Mouse (Mus musculus): ENCODE results near the gene Slc13a4. TPM values are rescaled to one million over a fixed set of nuclear protein-coding genes. Genes with fewer than 3 reads are reported as not detected.

Gene Slc13a4
- total RNA-seq (2021) = 10 to 100 TPM; 10.5 TPM

GRCm38 (mm10) chr6:35308037-35308436 lies at the start of gene Slc13a4:
Gene Slc13a4, minus strand, starts transcription at chr6:35308131.
- intact Hi-C loops (cut with DNase I) = no loop called here
- peak in 1 of 2 experiments; percentile 51 for DNase-seq (ENCODE audit: extremely low spot score in 1 of 2, low spot score in 2 of 2)

GRCm38 (mm10) chr6:35355320-35355719 lies 47.4 kb upstream of the Slc13a4 start:
- no peak for DNase-seq (ENCODE audit: extremely low spot score in 1 of 2, low spot score in 2 of 2)

GRCm38 (mm10) chr6:35354622-35354998 lies 46.7 kb upstream of the Slc13a4 start:
- peak in 1 of 2 experiments; percentile 37 for DNase-seq (ENCODE audit: extremely low spot score in 1 of 2, low spot score in 2 of 2)
- intact Hi-C loops (cut with DNase I) = no loop called here

More at GRCm38 (mm10) chr6:35355320-35355719, 47.4 kb upstream of the Slc13a4 start:
- intact Hi-C loops (cut with DNase I) = no loop called here

GRCm38 (mm10) chr6:35353846-35354621 lies 46.1 kb upstream of the Slc13a4 start:
- intact Hi-C loops (cut with DNase I) = no loop called here
- DNase-seq (ENCODE audit: extremely low spot score in 1 of 2, low spot score in 2 of 2) = no peak

DNA sequence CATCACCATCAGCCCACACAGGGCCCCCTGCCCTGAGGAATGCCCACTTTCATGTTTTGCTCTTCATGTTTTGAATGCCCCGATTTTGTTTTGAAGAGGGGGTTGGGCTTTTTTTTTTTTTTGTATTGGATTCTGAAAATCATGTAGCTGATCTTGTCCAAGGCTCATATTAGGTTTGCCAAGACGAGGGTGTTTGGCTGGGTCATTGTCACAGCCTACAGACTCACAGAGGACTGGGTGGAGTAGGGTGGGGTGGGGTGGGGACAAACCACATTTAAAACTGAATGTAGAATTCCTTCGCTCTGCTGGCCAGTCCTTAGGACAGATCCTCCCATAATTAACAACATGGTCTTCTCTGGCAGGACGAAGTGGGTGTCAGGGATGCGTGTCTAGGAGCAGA lies 45.5 kb upstream of the Slc13a4 start:
- intact Hi-C loops (cut with DNase I) = no loop called here
- no peak for DNase-seq (ENCODE audit: extremely low spot score in 1 of 2, low spot score in 2 of 2)

DNA sequence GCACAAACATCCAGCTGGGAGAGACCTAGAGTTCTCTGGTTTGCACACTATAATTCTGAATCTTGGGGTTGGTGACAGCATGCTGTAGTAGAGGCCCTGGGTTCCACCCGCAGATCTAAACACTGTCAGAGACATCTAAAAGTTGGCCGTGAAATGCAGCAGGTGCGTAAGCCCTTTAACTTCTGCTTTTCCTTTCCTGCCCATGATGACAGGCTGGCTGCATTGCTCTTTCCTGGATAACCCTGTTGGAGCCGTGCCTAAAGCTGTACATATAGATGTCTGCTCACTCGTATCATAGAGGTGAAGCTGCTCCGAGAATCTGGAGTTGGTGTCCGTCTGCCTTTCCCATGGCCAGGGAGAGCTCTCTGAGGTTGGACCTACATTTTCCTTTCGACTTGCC lies 44.9 kb upstream of the Slc13a4 start:
- intact Hi-C loops (cut with DNase I) = no loop called here
- no peak for DNase-seq (ENCODE audit: extremely low spot score in 1 of 2, low spot score in 2 of 2)

- intact Hi-C loops (cut with DNase I) = no loop called here
- DNase-seq (ENCODE audit: extremely low spot score in 1 of 2, low spot score in 2 of 2) = no peak
Measured at GRCm38 (mm10) chr6:35351826-35352225, 43.9 kb upstream of the Slc13a4 start.

DNA sequence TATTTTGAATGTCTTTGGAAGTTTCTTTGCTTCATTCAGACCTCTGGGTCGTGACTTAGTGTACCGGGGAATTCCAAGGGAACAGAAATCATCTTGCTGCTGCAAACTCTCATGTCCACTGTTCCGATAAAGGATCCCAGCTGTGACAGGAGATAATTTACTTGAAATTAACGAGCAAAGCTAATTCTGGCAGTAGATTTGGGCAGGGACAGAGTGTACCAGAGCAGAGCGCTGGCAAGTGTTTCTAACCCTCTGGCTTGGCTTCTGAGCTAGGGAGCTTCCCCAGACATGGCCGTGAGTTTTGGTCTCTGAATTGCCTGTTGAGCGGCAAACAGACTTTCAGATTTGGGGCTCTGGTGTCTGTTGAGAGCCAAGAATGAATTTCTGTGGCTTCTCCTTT lies 41.9 kb upstream of the Slc13a4 start:
- DNase-seq (ENCODE audit: extremely low spot score in 1 of 2, low spot score in 2 of 2) = no peak
- intact Hi-C loops (cut with DNase I) = no loop called here

DNA sequence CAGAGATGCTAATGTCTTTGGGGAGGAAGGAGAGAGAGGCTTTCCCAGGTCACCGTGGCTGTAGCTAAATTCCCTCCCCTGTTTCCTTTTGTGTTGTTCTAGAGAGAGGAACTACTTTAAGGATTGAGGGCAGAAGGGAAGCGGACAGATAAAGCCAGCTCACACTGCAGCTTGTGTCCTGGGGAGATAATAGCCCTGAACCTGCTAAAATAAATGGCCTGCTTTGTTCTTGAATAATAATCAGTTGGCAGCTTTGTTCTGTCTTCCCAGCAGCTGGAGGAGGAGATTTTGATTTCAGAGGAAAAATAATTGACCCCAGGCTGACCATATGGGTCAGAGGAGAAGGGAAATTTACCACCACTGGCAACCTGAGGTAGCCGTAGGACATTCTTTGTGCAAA lies 30.7 kb upstream of the Slc13a4 start:
- no peak for DNase-seq (ENCODE audit: extremely low spot score in 1 of 2, low spot score in 2 of 2)

GRCm38 (mm10) chr6:35337836-35338235 lies 29.9 kb upstream of the Slc13a4 start:
- intact Hi-C loops (cut with DNase I) = no loop called here
- no peak for DNase-seq (ENCODE audit: extremely low spot score in 1 of 2, low spot score in 2 of 2)

More for the DNA sequence above, 30.7 kb upstream of the Slc13a4 start:
- intact Hi-C loops (cut with DNase I) = no loop called here

GRCm38 (mm10) chr6:35335452-35335851 lies 27.5 kb upstream of the Slc13a4 start:
- intact Hi-C loops (cut with DNase I) = no loop called here
- DNase-seq (ENCODE audit: extremely low spot score in 1 of 2, low spot score in 2 of 2) = no peak

- DNase-seq (ENCODE audit: extremely low spot score in 1 of 2, low spot score in 2 of 2) = no peak
- intact Hi-C loops (cut with DNase I) = no loop called here
Measured at GRCm38 (mm10) chr6:35334278-35334677, 26.3 kb upstream of the Slc13a4 start.

DNA sequence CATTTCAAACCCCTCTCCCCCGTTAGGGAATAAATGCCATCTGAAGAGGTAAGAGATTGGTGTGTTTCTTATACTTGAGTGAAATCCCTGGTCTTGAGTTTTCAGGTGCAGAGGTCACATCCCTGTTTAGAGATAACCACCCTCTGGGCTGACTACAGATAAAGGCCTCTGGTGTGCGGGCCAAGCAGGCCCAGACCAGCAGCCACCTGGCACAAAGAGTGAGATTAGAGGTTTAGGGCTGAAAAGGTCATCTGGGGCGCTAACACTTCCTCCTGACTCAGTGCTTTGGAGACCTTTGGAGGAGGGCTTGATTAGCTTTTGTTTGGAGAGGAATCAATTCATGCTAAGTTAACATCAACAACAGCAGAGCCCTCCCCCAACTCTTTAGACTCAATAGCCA lies 25.7 kb upstream of the Slc13a4 start:
- intact Hi-C loops (cut with DNase I) = no loop called here

DNA sequence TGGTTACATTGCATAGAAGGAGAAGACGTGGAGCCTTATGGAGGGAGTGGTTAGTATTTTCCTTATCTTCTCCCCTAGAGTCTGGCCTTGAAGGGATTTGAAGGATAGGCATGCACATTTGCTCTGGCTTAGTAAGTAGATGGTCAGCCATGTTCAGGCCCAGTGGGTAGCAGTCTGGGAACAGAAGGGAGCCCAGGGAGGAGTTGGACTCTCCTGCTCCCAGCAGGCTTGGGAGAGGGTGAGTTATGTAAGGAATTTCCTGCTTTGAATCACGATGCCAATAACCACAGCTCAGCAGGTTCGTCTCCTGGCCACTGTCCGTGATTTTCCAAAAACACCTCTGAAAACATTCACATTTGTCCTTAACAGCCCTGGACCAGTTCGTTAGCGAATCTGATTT lies 22.9 kb upstream of the Slc13a4 start:
- no peak for DNase-seq (ENCODE audit: extremely low spot score in 1 of 2, low spot score in 2 of 2)
- intact Hi-C loops (cut with DNase I) = no loop called here

More for the DNA sequence above, 25.7 kb upstream of the Slc13a4 start:
- no peak for DNase-seq (ENCODE audit: extremely low spot score in 1 of 2, low spot score in 2 of 2)

- intact Hi-C loops (cut with DNase I) = no loop called here
- no peak for DNase-seq (ENCODE audit: extremely low spot score in 1 of 2, low spot score in 2 of 2)
Measured at GRCm38 (mm10) chr6:35329956-35330355, 22.0 kb upstream of the Slc13a4 start.

DNA sequence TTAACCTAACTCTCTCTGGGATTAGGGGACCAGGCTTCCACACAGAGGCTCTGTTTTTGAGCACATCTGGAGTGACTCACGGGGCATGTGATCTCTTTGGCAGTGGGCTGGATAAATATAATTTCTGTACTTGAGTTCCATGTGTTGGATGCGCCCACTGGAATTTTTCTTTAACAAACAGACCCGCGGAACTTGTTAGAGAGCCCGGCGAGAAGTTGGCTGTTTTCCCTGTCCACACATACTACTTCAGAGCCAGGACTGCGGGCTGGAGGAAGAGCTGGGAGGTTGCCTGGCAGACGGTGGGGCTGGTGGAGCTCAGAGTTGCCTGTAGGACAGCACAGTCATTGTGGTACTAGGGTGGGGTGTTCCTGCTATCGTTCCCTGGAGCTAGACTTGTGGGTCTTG lies 18.2 kb upstream of the Slc13a4 start, which contains the start of gene Fam180a:
Fam180a (minus strand) TSS at position 31 of the 405 bp plus-strand sequence.
- intact Hi-C loops (cut with DNase I) = no loop called here

DNA sequence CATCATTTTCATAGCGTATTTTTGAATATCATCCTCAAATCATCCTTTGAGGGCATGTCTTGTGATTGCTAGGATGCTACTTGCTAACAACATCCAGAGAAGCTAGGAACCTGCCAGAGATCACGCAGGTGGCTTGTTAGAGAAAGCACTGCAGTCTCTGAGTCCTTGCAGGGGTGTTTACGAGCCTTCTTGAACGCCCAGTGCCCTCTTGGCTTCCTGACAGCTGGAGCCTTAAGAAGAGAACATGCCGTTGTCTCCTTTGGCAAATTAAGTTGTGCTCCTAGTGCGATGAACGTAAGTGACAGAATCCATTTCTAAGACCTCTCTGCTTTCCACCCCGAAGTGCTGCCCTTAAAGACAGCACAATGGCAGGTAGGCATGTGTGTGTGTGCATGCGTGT lies 16.4 kb upstream of the Slc13a4 start:
- intact Hi-C loops (cut with DNase I) = no loop called here
- no peak for DNase-seq (ENCODE audit: extremely low spot score in 1 of 2, low spot score in 2 of 2)

More for the DNA sequence above, 18.2 kb upstream of the Slc13a4 start, which contains the start of gene Fam180a:
- DNase-seq (ENCODE audit: extremely low spot score in 1 of 2, low spot score in 2 of 2) = peak; percentile 14 to 75

- intact Hi-C loops (cut with DNase I) = no loop called here
- DNase-seq (ENCODE audit: extremely low spot score in 1 of 2, low spot score in 2 of 2) = no peak
Measured at GRCm38 (mm10) chr6:35323046-35323445, 15.1 kb upstream of the Slc13a4 start.

DNA sequence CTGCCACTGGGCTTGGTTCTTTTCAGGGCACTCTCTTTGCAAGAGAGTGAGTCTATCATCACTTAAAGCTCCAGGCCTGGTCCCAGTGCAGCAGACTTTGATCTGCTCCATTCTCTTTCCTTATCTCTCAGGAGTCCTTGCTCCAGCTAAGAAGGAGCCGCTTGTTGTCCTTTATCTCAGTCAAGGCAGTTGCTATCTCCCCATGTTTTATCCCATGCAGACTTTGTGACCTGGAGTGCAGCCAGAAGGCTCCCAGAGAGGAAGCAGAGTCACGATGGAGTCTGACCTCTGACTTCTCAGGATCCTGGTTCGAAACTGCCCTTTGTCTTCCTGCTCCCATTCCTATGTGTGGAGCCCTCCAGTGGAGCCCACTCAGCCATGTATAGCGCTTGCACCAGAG lies 13.2 kb upstream of the Slc13a4 start:
- intact Hi-C loops (cut with DNase I) = no loop called here
- no peak for DNase-seq (ENCODE audit: extremely low spot score in 1 of 2, low spot score in 2 of 2)

GRCm38 (mm10) chr6:35319850-35320249 lies 11.9 kb upstream of the Slc13a4 start:
- intact Hi-C loops (cut with DNase I) = no loop called here
- no peak for DNase-seq (ENCODE audit: extremely low spot score in 1 of 2, low spot score in 2 of 2)

DNA sequence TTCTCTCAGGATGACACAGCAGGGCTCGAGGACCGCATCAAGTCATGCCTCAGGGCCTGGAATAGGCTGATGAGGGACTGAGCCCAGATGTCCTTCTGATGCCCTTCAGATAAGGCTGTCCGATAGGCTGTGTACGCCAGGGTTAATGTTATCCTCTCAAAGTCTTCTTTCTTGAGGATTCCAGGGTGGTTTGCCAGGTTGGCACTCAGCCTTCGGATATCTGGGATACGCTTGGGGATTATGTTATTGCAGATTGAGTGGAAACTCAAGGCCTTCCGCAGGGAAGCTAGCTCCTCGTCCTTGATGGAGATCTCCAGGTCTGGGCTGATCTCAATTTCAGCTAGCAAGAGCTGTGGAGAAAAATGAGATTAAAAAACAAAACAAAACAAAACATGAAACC lies 5.6 kb upstream of the Slc13a4 start:
- no peak for DNase-seq (ENCODE audit: extremely low spot score in 1 of 2, low spot score in 2 of 2)
- intact Hi-C loops (cut with DNase I) = no loop called here
